Mouse (Mus musculus): ENCODE data around the gene Csmd2. TPM values are rescaled to one million over a fixed set of nuclear protein-coding genes. Genes with fewer than 3 reads are reported as not detected.

Csmd2 gene
- polyA plus RNA-seq, 1 experiment from 2014 or later = 0.16 TPM

GRCm38 (mm10) chr4:128365851-128366250 lies 378.2 kb downstream of the Csmd2 start:
- TF ChIP-seq CTCF (IDR thresholded peaks at IDR 0.05; ENCODE audit: low read depth) (no peak), EP300 (optimal IDR thresholded peaks at IDR 0.05) (no peak)
- H3K36me3 ChIP-seq (ENCODE audit: control insufficient read depth, insufficient read depth, low read length) = no peaks in the 10 kb centered on the region
- no peak for ATAC-seq (ENCODE audit: low FRiP score, low TSS enrichment)
- H3K27me3 ChIP-seq (ENCODE audit: control insufficient read depth, insufficient read depth, low read length) = no peaks in the 10 kb centered on the region
- WGBS = 69% methylated on average over 4 of the region's 4 CpGs
- no peak overlapping the region for H3K9ac ChIP-seq (ENCODE audit: low read length)
- no peaks in the 10 kb centered on the region for H3K9me3 ChIP-seq (ENCODE audit: control insufficient read depth, low read length)
- H3K4me1 ChIP-seq (replicated peaks; ENCODE audit: control insufficient read depth, insufficient read depth) = no peaks in the 10 kb centered on the region
- no peak overlapping the region for H3K27ac ChIP-seq (replicated peaks)
- H3K4me2 ChIP-seq (replicated peaks; ENCODE audit: low read depth) = no peak overlapping the region
- no peak for DNase-seq (ENCODE audit: low spot score)
- no peak overlapping the region for H3K4me3 ChIP-seq (ENCODE audit: low read depth, low read length)

- Histone ChIP-seq H3K9ac (ENCODE audit: low read length) (no peak overlapping the region), H3K4me2 (replicated peaks; ENCODE audit: low read depth) (no peak overlapping the region), H3K27me3 (ENCODE audit: control insufficient read depth, insufficient read depth, low read length) (no peaks in the 10 kb centered on the region), H3K4me1 (replicated peaks; ENCODE audit: control insufficient read depth, insufficient read depth) (no peaks in the 10 kb centered on the region), H3K4me3 (ENCODE audit: low read depth, low read length) (no peak overlapping the region), H3K27ac (replicated peaks) (no peak overlapping the region), H3K9me3 (ENCODE audit: control insufficient read depth, low read length) (no peaks in the 10 kb centered on the region), H3K36me3 (ENCODE audit: control insufficient read depth, insufficient read depth, low read length) (no peaks in the 10 kb centered on the region)
- TF ChIP-seq EP300 (optimal IDR thresholded peaks at IDR 0.05) = no peak
- TF ChIP-seq CTCF (IDR thresholded peaks at IDR 0.05; ENCODE audit: low read depth) = no peak
- no peak for ATAC-seq (ENCODE audit: low FRiP score, low TSS enrichment)
- WGBS = 94% methylated on average over 6 of the region's 6 CpGs
- no peak for DNase-seq (ENCODE audit: low spot score)
These were observed 380.4 kb downstream of the Csmd2 start for GRCm38 (mm10) chr4:128368088-128368487.

- no peaks in the 10 kb centered on the region for H3K27me3 ChIP-seq (ENCODE audit: control insufficient read depth, insufficient read depth, low read length)
- no peaks in the 10 kb centered on the region for H3K9me3 ChIP-seq (ENCODE audit: control insufficient read depth, low read length)
- DNase-seq (ENCODE audit: low spot score) = no peak
- no peaks in the 10 kb centered on the region for H3K36me3 ChIP-seq (ENCODE audit: control insufficient read depth, insufficient read depth, low read length)
- TF ChIP-seq EP300 (optimal IDR thresholded peaks at IDR 0.05) (no peak), CTCF (IDR thresholded peaks at IDR 0.05; ENCODE audit: low read depth) (no peak)
- no peak for ATAC-seq (ENCODE audit: low FRiP score, low TSS enrichment)
- no peak overlapping the region for H3K27ac ChIP-seq (replicated peaks)
- WGBS = 75% methylated on average over 6 of the region's 6 CpGs
- H3K9ac ChIP-seq (ENCODE audit: low read length) = no peak overlapping the region
- H3K4me3 ChIP-seq (ENCODE audit: low read depth, low read length) = no peak overlapping the region
- no peak overlapping the region for H3K4me2 ChIP-seq (replicated peaks; ENCODE audit: low read depth)
- H3K4me1 ChIP-seq (replicated peaks; ENCODE audit: control insufficient read depth, insufficient read depth) = no peaks in the 10 kb centered on the region
These were observed 384.1 kb downstream of the Csmd2 start for GRCm38 (mm10) chr4:128371766-128372165.

GRCm38 (mm10) chr4:128373196-128373595 lies 385.5 kb downstream of the Csmd2 start:
- WGBS = 73% methylated on average over 6 of the region's 6 CpGs
- TF ChIP-seq EP300 (optimal IDR thresholded peaks at IDR 0.05) (no peak), CTCF (IDR thresholded peaks at IDR 0.05; ENCODE audit: low read depth) (no peak)
- Histone ChIP-seq H3K4me2 (replicated peaks; ENCODE audit: low read depth) (no peak overlapping the region), H3K9ac (ENCODE audit: low read length) (no peak overlapping the region), H3K9me3 (ENCODE audit: control insufficient read depth, low read length) (no peaks in the 10 kb centered on the region), H3K27me3 (ENCODE audit: control insufficient read depth, insufficient read depth, low read length) (no peaks in the 10 kb centered on the region), H3K4me1 (replicated peaks; ENCODE audit: control insufficient read depth, insufficient read depth) (no peaks in the 10 kb centered on the region), H3K4me3 (ENCODE audit: low read depth, low read length) (no peak overlapping the region), H3K27ac (replicated peaks) (no peak overlapping the region), H3K36me3 (ENCODE audit: control insufficient read depth, insufficient read depth, low read length) (no peaks in the 10 kb centered on the region)
- ATAC-seq (ENCODE audit: low FRiP score, low TSS enrichment) = no peak
- no peak for DNase-seq (ENCODE audit: low spot score)

- no peaks in the 10 kb centered on the region for H3K36me3 ChIP-seq (ENCODE audit: control insufficient read depth, insufficient read depth, low read length)
- TF ChIP-seq CTCF (IDR thresholded peaks at IDR 0.05; ENCODE audit: low read depth) = no peak
- TF ChIP-seq EP300 (optimal IDR thresholded peaks at IDR 0.05) = no peak
- no peaks in the 10 kb centered on the region for H3K4me1 ChIP-seq (replicated peaks; ENCODE audit: control insufficient read depth, insufficient read depth)
- ATAC-seq (ENCODE audit: low FRiP score, low TSS enrichment) (no peak), DNase-seq (ENCODE audit: low spot score) (no peak)
- no peaks in the 10 kb centered on the region for H3K9me3 ChIP-seq (ENCODE audit: control insufficient read depth, low read length)
- no peak overlapping the region for H3K4me2 ChIP-seq (replicated peaks; ENCODE audit: low read depth)
- H3K27me3 ChIP-seq (ENCODE audit: control insufficient read depth, insufficient read depth, low read length) = no peaks in the 10 kb centered on the region
- no peak overlapping the region for H3K4me3 ChIP-seq (ENCODE audit: low read depth, low read length)
- H3K9ac ChIP-seq (ENCODE audit: low read length) = no peak overlapping the region
- 83% methylated on average over 5 of the region's 5 CpGs for WGBS
- H3K27ac ChIP-seq (replicated peaks) = no peak overlapping the region
These were observed 386.4 kb downstream of the Csmd2 start for GRCm38 (mm10) chr4:128374051-128374450.

GRCm38 (mm10) chr4:128378946-128379345 lies 391.3 kb downstream of the Csmd2 start:
- Histone ChIP-seq H3K4me3 (ENCODE audit: low read depth, low read length) (no peak overlapping the region), H3K9me3 (ENCODE audit: control insufficient read depth, low read length) (no peaks in the 10 kb centered on the region), H3K27ac (replicated peaks) (no peak overlapping the region), H3K27me3 (ENCODE audit: control insufficient read depth, insufficient read depth, low read length) (no peaks in the 10 kb centered on the region), H3K4me2 (replicated peaks; ENCODE audit: low read depth) (no peak overlapping the region), H3K4me1 (replicated peaks; ENCODE audit: control insufficient read depth, insufficient read depth) (no peaks in the 10 kb centered on the region), H3K36me3 (ENCODE audit: control insufficient read depth, insufficient read depth, low read length) (no peaks in the 10 kb centered on the region), H3K9ac (ENCODE audit: low read length) (no peak overlapping the region)
- TF ChIP-seq CTCF (IDR thresholded peaks at IDR 0.05; ENCODE audit: low read depth) (no peak), EP300 (optimal IDR thresholded peaks at IDR 0.05) (no peak)
- WGBS = 61% methylated on average over 2 of the region's 2 CpGs
- DNase-seq (ENCODE audit: low spot score) (no peak), ATAC-seq (ENCODE audit: low FRiP score, low TSS enrichment) (no peak)
